Mouse (Mus musculus) cerebellum, postnatal 10 days (tissue): ENCODE data around the gene Slc38a7.
"Not testable (repeated sequence)": the region's sequence is repeated elsewhere in the genome, so short reads cannot be mapped to it uniquely, and the experiment has no call there.

Source experiments
- DNase-seq, 2 experiments: peaks; one replicate each; pipeline ENCODE4 v3.0.0; 2021; ENCODE audit warnings: mixed read lengths in 2 of 2

Slc38a7 gene

DNA sequence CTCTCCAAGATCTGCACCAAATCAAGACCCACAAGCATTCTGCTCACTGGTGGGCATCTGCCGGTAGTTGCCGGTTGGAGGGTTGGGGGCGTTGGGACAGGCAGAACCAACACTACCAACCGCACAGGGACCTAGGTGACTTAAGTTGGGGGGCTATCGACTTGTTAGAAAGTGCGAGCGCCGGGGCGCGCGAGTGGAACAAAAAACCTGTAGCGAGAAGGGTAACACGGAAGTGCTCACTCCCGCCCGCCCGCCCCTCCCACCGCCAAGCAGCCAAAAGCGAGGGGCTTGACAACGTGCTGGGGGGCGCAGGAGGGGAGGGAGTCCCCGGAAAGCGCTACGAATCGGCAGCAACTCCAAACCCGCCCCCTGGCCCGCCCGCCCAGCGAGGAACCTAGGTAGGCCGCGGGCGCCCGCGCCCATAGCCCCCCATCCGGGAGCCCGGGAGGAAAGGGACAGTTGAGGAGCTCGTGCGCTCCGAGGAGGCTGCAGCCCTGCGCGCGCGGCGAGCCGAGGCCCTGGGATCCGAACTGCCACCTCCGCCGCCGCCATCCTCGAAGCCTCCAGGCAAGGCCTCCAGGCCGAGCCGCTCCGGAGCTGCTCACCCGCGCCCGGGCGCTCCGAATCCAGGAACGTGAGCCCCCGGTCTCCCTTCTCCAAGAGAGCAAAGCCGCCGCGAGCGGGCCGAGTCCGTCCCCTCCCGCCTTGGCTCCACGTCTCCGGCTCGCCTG is 46.7 kb downstream of the Slc38a7 start:
- DNase-seq, result no peak

DNA sequence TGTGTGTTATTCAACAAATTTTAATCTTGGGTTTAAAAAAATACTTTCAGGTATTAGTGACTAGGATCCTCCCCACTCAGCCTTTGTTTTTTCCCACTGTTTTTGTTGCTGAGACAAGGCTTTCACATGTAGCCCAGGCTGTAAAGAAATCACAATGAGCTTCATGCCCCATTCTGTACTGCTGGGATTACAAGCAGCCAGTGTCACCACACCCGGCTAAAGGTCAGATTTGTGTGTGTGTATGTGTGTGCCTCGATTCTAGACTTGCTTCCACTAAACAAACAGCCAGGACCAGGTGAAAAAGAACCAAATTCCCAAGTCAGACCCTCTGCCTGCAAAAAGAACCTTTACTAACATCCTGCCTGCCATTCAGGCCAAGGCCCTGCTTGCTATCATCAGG is 47.9 kb downstream of the Slc38a7 start:
- DNase-seq, result no peak

GRCm38 (mm10) chr8:95802231-95802630 is 51.1 kb downstream of the Slc38a7 start:
- no peak for DNase-seq

- no peak for DNase-seq
These were observed 51.8 kb downstream of the Slc38a7 start for GRCm38 (mm10) chr8:95801476-95802064.

DNA sequence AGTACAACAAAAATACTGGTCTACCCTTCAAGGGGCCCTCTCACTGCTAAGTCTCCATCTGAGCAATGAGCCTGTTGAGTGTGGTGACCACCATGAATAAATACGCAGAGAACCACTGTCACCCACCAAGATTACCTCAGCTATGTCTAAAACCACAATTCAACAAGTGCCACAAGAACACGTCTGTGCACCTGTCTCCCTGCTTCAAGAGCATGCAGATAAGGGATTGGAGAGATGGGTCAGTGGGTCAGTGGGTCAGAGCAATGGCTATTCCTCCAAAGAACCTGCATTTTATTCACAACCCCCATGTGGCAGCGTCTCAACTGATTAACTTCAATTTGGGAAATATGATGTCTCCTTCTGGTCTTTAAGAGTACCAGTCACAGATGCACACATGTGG is 53.0 kb downstream of the Slc38a7 start:
- no peak for DNase-seq

- no peak for DNase-seq
These were observed 53.4 kb downstream of the Slc38a7 start for GRCm38 (mm10) chr8:95799891-95800290.

- no peak for DNase-seq
These were observed 54.2 kb downstream of the Slc38a7 start for GRCm38 (mm10) chr8:95799117-95799516.

DNA sequence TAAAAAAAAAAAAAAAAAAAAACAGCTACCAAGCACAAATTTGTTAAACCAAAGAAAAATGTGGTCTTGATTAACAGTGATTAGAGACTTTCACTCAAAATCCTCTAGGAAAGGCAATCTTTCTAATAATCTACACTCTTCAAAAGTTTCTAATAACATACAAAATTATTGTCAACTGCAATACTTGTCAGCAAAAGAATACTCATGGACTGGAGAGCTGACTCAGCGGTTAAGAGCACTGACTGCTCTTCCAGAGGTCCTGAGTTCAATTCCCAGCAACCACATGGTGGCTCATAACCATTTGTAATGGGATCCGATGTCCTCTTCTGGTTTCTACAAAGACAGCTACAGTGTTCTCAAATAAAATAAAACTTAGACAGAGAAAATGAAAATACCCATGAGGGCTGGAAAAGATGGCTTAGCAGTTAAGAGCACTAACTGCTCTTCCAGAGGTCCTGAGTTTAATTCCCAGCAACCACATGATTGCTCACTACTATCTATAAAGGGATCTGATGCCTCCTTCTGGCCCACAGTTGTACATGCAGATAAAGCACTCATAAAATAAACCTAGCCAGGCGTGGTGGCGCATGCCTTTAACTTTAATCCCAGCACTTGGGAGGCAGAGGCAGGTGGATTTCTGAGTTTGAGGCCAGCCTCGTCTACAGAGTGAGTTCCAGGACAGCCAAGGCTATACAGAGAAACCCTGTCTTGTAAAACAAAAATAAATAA is 57.8 kb downstream of the Slc38a7 start:
- DNase-seq, result not testable (repeated sequence)
